ENCODE assay signal across 8 mouse cellular contexts in the genomic region with DNA sequence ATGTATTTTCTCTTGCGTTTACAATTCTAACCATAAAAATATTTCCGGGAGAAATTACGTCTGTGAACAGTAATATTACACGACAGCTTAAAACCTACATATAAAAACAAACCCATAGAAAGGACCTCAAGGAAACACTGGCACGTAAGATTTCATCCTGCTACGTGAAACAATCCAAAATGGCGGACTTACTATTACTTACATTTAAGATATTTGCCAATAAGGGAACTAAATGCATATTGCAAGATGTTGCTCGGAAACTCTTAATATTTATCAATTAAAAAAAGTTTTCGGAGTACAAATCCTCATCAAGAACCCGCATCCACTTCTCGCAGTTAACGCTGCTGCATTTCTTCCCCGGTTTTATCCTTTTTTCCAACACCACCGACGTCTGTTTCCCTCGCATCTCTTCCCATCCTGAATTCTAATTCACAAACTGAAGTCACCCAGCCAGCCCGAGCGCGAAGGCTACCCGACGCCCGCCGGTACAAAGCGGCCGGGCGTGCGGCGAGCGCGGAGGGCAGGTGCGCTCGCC. TPM values are rescaled to one million over a fixed set of nuclear protein-coding genes. Genes with fewer than 3 reads are reported as not detected.
DNase-seq lines count a peak whose midpoint lies in the region; ATAC-seq and TF ChIP-seq lines count a peak whose summit lies in the region.

No protein-coding gene starts in this region.

- no peak for ATAC-seq in embryonic facial prominence, embryonic 11.5 days (replicated peaks; ENCODE audit: insufficient number of reproducible peaks, low FRiP score, low TSS enrichment, low read depth)
- no peak for ATAC-seq in intestine, embryonic 14.5 days (replicated peaks; ENCODE audit: low FRiP score, low TSS enrichment, low read depth)
- ATAC-seq in neural tube, embryonic 13.5 days (ENCODE audit: low read depth), result no peak

- DNase-seq in layer of hippocampus, adult 2 months (ENCODE audit: low spot score in 2 of 2), result no peak
- DNase-seq in layer of hippocampus, postnatal 25 days (ENCODE audit: extremely low spot score in 1 of 2, low spot score in 1 of 2), result no peak
- no peak for DNase-seq in embryonic facial prominence, embryonic 11.5 days (ENCODE audit: low spot score)
- DNase-seq in intestine, embryonic 14.5 days (ENCODE audit: low spot score), result no peak
- no peak for DNase-seq in adrenal gland, postnatal 4 days (ENCODE audit: low spot score in 2 of 2)
- no peak for DNase-seq in layer of hippocampus, postnatal 36 days
- DNase-seq in left cerebral cortex, adult 18-20 months (ENCODE audit: low spot score in 2 of 2), result no peak

- peak overlapping the region; percentile 44 for H3K4me3 ChIP-seq in layer of hippocampus, adult 2 months
- peak overlapping the region; percentile 74 for H3K4me3 ChIP-seq in embryonic facial prominence, embryonic 11.5 days (ENCODE audit: low read depth, low read length)
- peak overlapping the region; percentile 53 for H3K4me3 ChIP-seq in intestine, embryonic 14.5 days (ENCODE audit: low read depth, low read length)
- H3K4me3 ChIP-seq in neural tube, embryonic 13.5 days, result peak overlapping the region; percentile 70

- under 1% methylated on average over 32 of the region's 32 CpGs for WGBS in embryonic facial prominence, embryonic 11.5 days
- WGBS in intestine, embryonic 14.5 days, result 2% methylated on average over 32 of the region's 32 CpGs
- WGBS in neural tube, embryonic 13.5 days, result 1% methylated on average over 32 of the region's 32 CpGs

- no peak overlapping the region for H3K27ac ChIP-seq in layer of hippocampus, adult 2 months
- no peak overlapping the region; the same call in 1 of the 2 replicates for H3K27ac ChIP-seq in embryonic facial prominence, embryonic 11.5 days (replicated peaks; ENCODE audit: low read depth, low read length)
- no peak overlapping the region for H3K27ac ChIP-seq in intestine, embryonic 14.5 days (ENCODE audit: low read depth)
- H3K27ac ChIP-seq in neural tube, embryonic 13.5 days (replicated peaks), result peak overlapping the region; percentile 95

- peak overlapping the region; percentile 63 for H3K9ac ChIP-seq in embryonic facial prominence, embryonic 11.5 days (replicated peaks; ENCODE audit: low read length)
- no peak overlapping the region for H3K9ac ChIP-seq in intestine, embryonic 14.5 days (ENCODE audit: low read length)
- peak overlapping the region; percentile 84 for H3K9ac ChIP-seq in neural tube, embryonic 13.5 days

- no peaks in the 10 kb centered on the region for H3K4me1 ChIP-seq in embryonic facial prominence, embryonic 11.5 days (ENCODE audit: control insufficient read depth, insufficient read depth, low read length)
- no peaks in the 10 kb centered on the region for H3K4me1 ChIP-seq in intestine, embryonic 14.5 days (replicated peaks; ENCODE audit: control insufficient read depth, insufficient read depth, low read length)
- no peaks in the 10 kb centered on the region for H3K4me1 ChIP-seq in neural tube, embryonic 13.5 days (replicated peaks)

- H3K36me3 ChIP-seq in embryonic facial prominence, embryonic 11.5 days (replicated peaks; ENCODE audit: control insufficient read depth, insufficient read depth, low read depth, low read length), result no peaks in the 10 kb centered on the region
- H3K36me3 ChIP-seq in intestine, embryonic 14.5 days (ENCODE audit: control insufficient read depth, insufficient read depth, low read length), result no peaks in the 10 kb centered on the region
- H3K36me3 ChIP-seq in neural tube, embryonic 13.5 days, result no peaks in the 10 kb centered on the region

- TF ChIP-seq CTCF in layer of hippocampus, adult 2 months (conservative IDR thresholded peaks at IDR 0.05), result peak; percentile 28; the same call in 1 of the 2 replicates

- H3K9me3 ChIP-seq in embryonic facial prominence, embryonic 11.5 days (replicated peaks; ENCODE audit: control insufficient read depth, low read length), result no peaks in the 10 kb centered on the region
- no peaks in the 10 kb centered on the region for H3K9me3 ChIP-seq in intestine, embryonic 14.5 days (ENCODE audit: control insufficient read depth, low read length)
- H3K9me3 ChIP-seq in neural tube, embryonic 13.5 days, result no peaks in the 10 kb centered on the region

- peaks cover 2% of the 10 kb centered on the region; the same call in 1 of the 2 replicates for H3K27me3 ChIP-seq in embryonic facial prominence, embryonic 11.5 days (ENCODE audit: control insufficient read depth, insufficient read depth, low read length)
- H3K27me3 ChIP-seq in intestine, embryonic 14.5 days (replicated peaks; ENCODE audit: control insufficient read depth, insufficient read depth, low read length), result peaks cover 39% of the 10 kb centered on the region
- H3K27me3 ChIP-seq in neural tube, embryonic 13.5 days, result 0 out of 2 replicates have a peak, but pooled peaks cover 4% of the 10 kb centered on the region

- H3K4me2 ChIP-seq in embryonic facial prominence, embryonic 11.5 days (ENCODE audit: low read depth, low read length), result peak overlapping the region; percentile 98
- H3K4me2 ChIP-seq in intestine, embryonic 14.5 days (ENCODE audit: low read length), result peak overlapping the region; percentile 99
- H3K4me2 ChIP-seq in neural tube, embryonic 13.5 days, result peak overlapping the region; percentile 81

RNA-seq across cellular contexts. Expression of gene Lin28b, which starts 0.9 kb away (rescaled TPM):
- 1 to 10 TPM; 1.1 TPM for total RNA-seq in layer of hippocampus, adult 2 months (2021)
- total RNA-seq in layer of hippocampus, postnatal 25 days (2021), result under 1 TPM; 0.71 to 0.89 TPM
- 13.6 and 14.7 TPM in 2 replicates for polyA plus RNA-seq in embryonic facial prominence, embryonic 11.5 days (2014; fragmentation: Nextera tagmentation; extraction: Ambion mirVana)
- polyA plus RNA-seq in intestine, embryonic 14.5 days (2014; fragmentation: Nextera tagmentation; extraction: Ambion mirVana), result 1.4 and 2.1 TPM in 2 replicates
- polyA plus RNA-seq in neural tube, embryonic 13.5 days (2015; fragmentation: Nextera tagmentation; extraction: Ambion mirVana), result 9.1 TPM in 2 replicates
- under 1 TPM; 0.42 to 0.73 TPM for total RNA-seq in adrenal gland, postnatal 4 days (2021)
- total RNA-seq in layer of hippocampus, postnatal 36 days (2021), result 1 to 10 TPM in 1 of 2 experiments, under 1 TPM in 1; 0.97 to 1.9 TPM
- total RNA-seq in left cerebral cortex, adult 18-20 months (2021), result 1 to 10 TPM; 5.3 to 5.6 TPM
